Mouse (Mus musculus) G1E (cell line): ENCODE data around the gene Tmem106c. TPM values are rescaled to one million over a fixed set of nuclear protein-coding genes. Genes with fewer than 3 reads are reported as not detected.

Experiments used
- ATAC-seq: 2 replicates; pipeline ENCODE4 v1.8.0; 2016; ENCODE audit warnings: mild to moderate bottlenecking; ENCODE audit not compliant: insufficient number of reproducible peaks, poor library complexity, low FRiP score, severe bottlenecking; ENCODE audit errors: extremely low read depth
- DNase-seq: peaks from one replicate; pipeline ENCODE4 v3.0.0; 2012; ENCODE audit warnings: low spot score
- H3K27me3 ChIP-seq: 2 replicates; pipeline ENCODE4 v1.6.1; 2012; ENCODE audit warnings: mild to moderate bottlenecking, low read length, inconsistent platforms; ENCODE audit not compliant: insufficient read depth
- H3K36me3 ChIP-seq: replicated peaks from 2 replicates; pipeline ENCODE3; 2012; ENCODE audit warnings: mild to moderate bottlenecking, inconsistent platforms
- H3K4me1 ChIP-seq: 2 replicates; pipeline ENCODE4 v1.6.1; 2012; ENCODE audit warnings: low read depth, low read length, inconsistent platforms, mixed read lengths; ENCODE audit not compliant: insufficient read depth
- H3K4me3 ChIP-seq: 2 replicates; pipeline ENCODE4 v1.5.1; 2012; ENCODE audit warnings: low read depth, mild to moderate bottlenecking, inconsistent platforms, low read length, moderate library complexity, mixed read lengths
- H3K9me3 ChIP-seq: replicated peaks from 2 replicates; pipeline ENCODE4 v1.6.1; 2012; ENCODE audit warnings: inconsistent platforms
- CTCF ChIP-seq: IDR thresholded peaks from 2 replicates; pipeline ENCODE4 v1.5.1; 2012; ENCODE audit warnings: low read depth, low read length, inconsistent platforms, mixed read lengths
- GATA1 ChIP-seq: IDR thresholded peaks from 2 replicates; pipeline ENCODE4 v1.6.1; 2012; ENCODE audit warnings: borderline replicate concordance, low read length, inconsistent platforms, mixed read lengths
- GATA2 ChIP-seq: IDR thresholded peaks from 2 replicates; pipeline ENCODE4 v1.6.1; 2012; ENCODE audit warnings: low read depth, low read length, inconsistent platforms, borderline replicate concordance
- POLR2AphosphoS5 ChIP-seq: IDR thresholded peaks from 2 replicates; pipeline ENCODE4 v1.6.1; 2012; ENCODE audit warnings: low read depth, low read length, inconsistent platforms; ENCODE audit not compliant: insufficient replicate concordance
- TAL1 ChIP-seq: conservative IDR thresholded peaks from 2 replicates; pipeline ENCODE4 v1.6.1; 2012; ENCODE audit warnings: low read depth, low read length, inconsistent platforms, mixed read lengths
- polyA plus RNA-seq: library from polyadenylated mRNA; stranded (reverse); fragments of >175 nt; gene quantifications from 2 replicates; pipeline ENCODE4 v1.2.3, GENCODE M21; 2012
- total RNA-seq, 2 experiments: library from RNA; stranded (forward) in 1 of 2; stranded (reverse) in 1 of 2; fragments of 200-1000 nt in 1 of 2; fragments of >200 nt in 1 of 2; fragmentation: Nextera tagmentation in 1 of 2; gene quantifications; 2 replicates each; pipeline ENCODE4 v1.2.3; 2014 to 2017

Gene Tmem106c
- total and polyA plus RNA-seq, 3 experiments: 18.6 to 54.3 (median 19.2) TPM

DNA sequence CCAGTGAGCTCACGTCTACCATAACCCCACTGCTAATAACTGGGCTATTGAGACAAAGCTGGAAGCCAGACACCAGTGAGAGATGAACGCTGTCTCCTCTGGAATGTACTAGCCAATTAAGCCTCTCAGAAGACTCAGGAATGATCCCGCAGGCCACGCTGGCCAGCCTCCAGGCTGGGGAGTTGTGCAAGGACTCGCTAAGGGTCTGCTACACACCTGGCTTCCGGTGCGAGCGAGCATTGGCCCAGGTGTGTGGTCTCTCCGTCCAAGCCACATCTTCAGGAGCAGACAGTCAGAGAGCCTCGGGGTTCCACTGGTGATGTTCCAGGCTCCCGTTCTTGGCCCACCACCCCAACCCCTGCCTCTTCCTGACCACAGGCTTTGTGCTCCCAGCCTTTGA, 7.6 kb upstream of the Tmem106c start:
- DNase-seq (no peak), ATAC-seq (no peak)
- Histone ChIP-seq H3K27me3 (peaks cover 31% of the 10 kb centered on the region), H3K9me3 (no peaks in the 10 kb centered on the region), H3K4me1 (peaks cover 9% of the 10 kb centered on the region), H3K4me3 (no peak overlapping the region), H3K36me3 (no peaks in the 10 kb centered on the region)
- TF ChIP-seq POLR2AphosphoS5 (no peak), GATA2 (no peak), GATA1 (no peak), TAL1 (no peak), CTCF (no peak)

GRCm38 (mm10) chr15:97963329-97963988, 541 bp upstream of the Tmem106c start:
- no peaks in the 10 kb centered on the region for H3K27me3 ChIP-seq
- peaks cover 15% of the 10 kb centered on the region for H3K36me3 ChIP-seq
- no peak for DNase-seq
- TF ChIP-seq CTCF: no peak
- peak overlapping the region; percentile 74 for H3K4me3 ChIP-seq
- no peak for ATAC-seq
- H3K9me3 ChIP-seq: no peaks in the 10 kb centered on the region
- H3K4me1 ChIP-seq: peaks cover 23% of the 10 kb centered on the region

DNA sequence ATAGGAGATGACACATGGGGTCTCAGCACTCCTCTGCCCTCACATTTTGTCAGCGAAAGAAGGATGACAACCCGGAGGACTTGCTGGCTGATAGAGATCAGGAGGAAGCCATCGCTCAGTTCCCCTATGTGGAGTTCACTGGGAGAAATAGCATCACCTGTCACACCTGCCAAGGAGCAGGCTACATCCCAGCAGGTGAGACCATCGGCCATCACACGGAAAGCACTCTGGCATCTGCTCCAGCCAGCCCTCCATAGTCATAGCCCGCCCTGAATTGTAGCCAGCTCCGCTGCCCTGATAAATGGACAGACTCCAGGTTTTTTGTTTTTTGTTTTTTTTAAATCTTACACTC, 812 bp downstream of the Tmem106c start:
- H3K4me1 ChIP-seq: peaks cover 23% of the 10 kb centered on the region
- H3K36me3 ChIP-seq: peaks cover 25% of the 10 kb centered on the region
- DNase-seq (peak; percentile 10), ATAC-seq (no peak)
- TF ChIP-seq GATA2 (no peak), POLR2AphosphoS5 (no peak), TAL1 (no peak), GATA1 (no peak), CTCF (no peak)
- H3K9me3 ChIP-seq: no peaks in the 10 kb centered on the region
- H3K27me3 ChIP-seq: no peaks in the 10 kb centered on the region
- peak overlapping the region; percentile 74 for H3K4me3 ChIP-seq

GRCm38 (mm10) chr15:97965311-97966045, 1.5 kb downstream of the Tmem106c start:
- no peak for DNase-seq
- no peaks in the 10 kb centered on the region for H3K27me3 ChIP-seq

GRCm38 (mm10) chr15:97970299-97970698, 6.3 kb downstream of the Tmem106c start:
- no peak overlapping the region for H3K4me3 ChIP-seq
- peaks cover 13% of the 10 kb centered on the region for H3K4me1 ChIP-seq
- H3K36me3 ChIP-seq: peaks cover 30% of the 10 kb centered on the region
- TF ChIP-seq GATA2: no peak
- ATAC-seq: no peak
- no peak for DNase-seq
- H3K9me3 ChIP-seq: no peaks in the 10 kb centered on the region
- peaks cover 22% of the 10 kb centered on the region for H3K27me3 ChIP-seq

More at GRCm38 (mm10) chr15:97965311-97966045, 1.5 kb downstream of the Tmem106c start:
- Histone ChIP-seq H3K4me3 (no peak overlapping the region), H3K9me3 (no peaks in the 10 kb centered on the region), H3K4me1 (peaks cover 27% of the 10 kb centered on the region), H3K36me3 (peaks cover 30% of the 10 kb centered on the region)
- ATAC-seq: no peak
- TF ChIP-seq TAL1: no peak
- TF ChIP-seq GATA1: no peak
- no peak for TF ChIP-seq GATA2
- TF ChIP-seq POLR2AphosphoS5: no peak
- TF ChIP-seq CTCF: no peak

- Histone ChIP-seq H3K4me1 (peaks cover 8% of the 10 kb centered on the region), H3K27me3 (peaks cover 26% of the 10 kb centered on the region), H3K9me3 (no peaks in the 10 kb centered on the region), H3K36me3 (peaks cover 23% of the 10 kb centered on the region), H3K4me3 (no peak overlapping the region)
- TF ChIP-seq CTCF (no peak), GATA1 (no peak), POLR2AphosphoS5 (no peak), GATA2 (no peak), TAL1 (no peak)
- no peak for DNase-seq
- no peak for ATAC-seq
Measured at GRCm38 (mm10) chr15:97972580-97972979, 8.6 kb downstream of the Tmem106c start.
